In genomic region chr14:57607500-57607899, GRCm38 (mm10) we compare ENCODE assay signal across 9 mouse cellular contexts. TPM values are rescaled to one million over a fixed set of nuclear protein-coding genes. Genes with fewer than 3 reads are reported as not detected.
DNase-seq lines count a peak whose midpoint lies in the region; ATAC-seq and TF ChIP-seq lines count a peak whose summit lies in the region.
"Had no signal": no experiment of that assay in that cellular context is flagged by ENCODE, and none has a peak within 500 bp of the region (broad histone marks: within the 10 kb centered on the region; RNA-seq: fewer than 3 reads in every experiment).

No protein-coding gene starts in this region.

- H3K9ac ChIP-seq in kidney, embryonic 15.5 days, result no peak overlapping the region
- no peak overlapping the region for H3K9ac ChIP-seq in kidney, postnatal 0 days (ENCODE audit: low read depth, low read length)
- H3K9ac ChIP-seq in liver, embryonic 15.5 days, result no peak overlapping the region
- H3K9ac ChIP-seq: liver, embryonic 13.5 days had no signal

- peak; percentile 76 for DNase-seq in kidney, adult 11 months
- DNase-seq in cerebellum, adult 9-11 months, result peak; percentile 93
- peak; percentile 93 to 99 for DNase-seq in gastrocnemius, postnatal 36 days
- DNase-seq in kidney, postnatal 0 days (ENCODE audit: low spot score), result peak; percentile 56
- peak; percentile 84 for DNase-seq in retina, postnatal 7 days (ENCODE audit: low read depth, low spot score)
- DNase-seq in thymus, postnatal 14 days, result no peak
- DNase-seq: liver, embryonic 13.5 days had no signal

- 27% methylated on average over 1 of the region's 1 CpGs for WGBS in kidney, embryonic 15.5 days
- 18% methylated on average over 1 of the region's 1 CpGs for WGBS in kidney, postnatal 0 days
- WGBS in liver, embryonic 15.5 days (ENCODE audit: insufficient replicate concordance), result 56% methylated on average over 1 of the region's 1 CpGs

- peaks cover 33% of the 10 kb centered on the region for H3K36me3 ChIP-seq in kidney, embryonic 15.5 days
- H3K36me3 ChIP-seq in kidney, postnatal 0 days (ENCODE audit: insufficient read depth, low read length), result peaks cover 12% of the 10 kb centered on the region; the same call in 1 of the 2 replicates
- peaks cover 41% of the 10 kb centered on the region for H3K36me3 ChIP-seq in liver, embryonic 15.5 days (replicated peaks)

- H3K9me3 ChIP-seq in kidney, embryonic 15.5 days (replicated peaks), result no peaks in the 10 kb centered on the region
- H3K9me3 ChIP-seq in kidney, postnatal 0 days (replicated peaks; ENCODE audit: low read length), result no peaks in the 10 kb centered on the region
- no peaks in the 10 kb centered on the region for H3K9me3 ChIP-seq in liver, embryonic 15.5 days (replicated peaks)
- H3K9me3 ChIP-seq: liver, embryonic 13.5 days had no signal

- H3K4me2 ChIP-seq in kidney, embryonic 15.5 days, result no peak overlapping the region
- no peak overlapping the region for H3K4me2 ChIP-seq in kidney, postnatal 0 days (ENCODE audit: low read length)
- H3K4me2 ChIP-seq in liver, embryonic 15.5 days, result no peak overlapping the region
- H3K4me2 ChIP-seq: liver, embryonic 13.5 days had no signal

- H3K4me1 ChIP-seq in kidney, embryonic 15.5 days, result peaks cover 14% of the 10 kb centered on the region
- H3K4me1 ChIP-seq in kidney, postnatal 0 days (replicated peaks; ENCODE audit: insufficient read depth, low read length), result peaks cover 4% of the 10 kb centered on the region; the same call in 1 of the 2 replicates
- H3K4me1 ChIP-seq in liver, embryonic 15.5 days (replicated peaks), result peaks cover 4% of the 10 kb centered on the region; the same call in 1 of the 2 replicates

- H3K4me3 ChIP-seq in kidney, embryonic 15.5 days (replicated peaks), result no peak overlapping the region
- no peak overlapping the region for H3K4me3 ChIP-seq in kidney, postnatal 0 days (replicated peaks; ENCODE audit: low read depth, low read length)
- H3K4me3 ChIP-seq in liver, embryonic 15.5 days (replicated peaks), result no peak overlapping the region
- H3K4me3 ChIP-seq: liver, embryonic 13.5 days had no signal

- H3K27ac ChIP-seq in kidney, embryonic 15.5 days, result no peak overlapping the region
- no peak overlapping the region for H3K27ac ChIP-seq in kidney, postnatal 0 days
- no peak overlapping the region for H3K27ac ChIP-seq in liver, embryonic 15.5 days (replicated peaks)
- H3K27ac ChIP-seq: liver, embryonic 13.5 days had no signal

- no peaks in the 10 kb centered on the region for H3K27me3 ChIP-seq in kidney, embryonic 15.5 days
- H3K27me3 ChIP-seq in kidney, postnatal 0 days (ENCODE audit: insufficient read depth, low read length), result no peaks in the 10 kb centered on the region
- H3K27me3 ChIP-seq in liver, embryonic 15.5 days, result no peaks in the 10 kb centered on the region
- H3K27me3 ChIP-seq: liver, embryonic 13.5 days had no signal

- no peak for TF ChIP-seq CTCF in kidney, postnatal 0 days (IDR thresholded peaks at IDR 0.05; ENCODE audit: low read depth)

- intact Hi-C loops in gastrocnemius, postnatal 36 days (cut with DNase I), result no loop called here

- ATAC-seq in kidney, embryonic 15.5 days (replicated peaks; ENCODE audit: low FRiP score), result no peak
- no peak for ATAC-seq in kidney, postnatal 0 days (replicated peaks; ENCODE audit: low FRiP score, low read depth)
- ATAC-seq in liver, embryonic 15.5 days (ENCODE audit: insufficient read depth), result peak; percentile 57; the same call in 1 of the 2 replicates

RNA-seq across cellular contexts. Expression of gene Eef1akmt1, which starts 36.1 kb away (rescaled TPM):
- polyA plus RNA-seq in kidney, embryonic 15.5 days (2015; fragmentation: Nextera tagmentation; extraction: Ambion mirVana), result 82.3 and 89.2 TPM in 2 replicates
- total RNA-seq in gastrocnemius, postnatal 36 days (2021), result 10 to 100 TPM; 23.7 to 29.9 TPM
- polyA plus RNA-seq in kidney, postnatal 0 days (2015; fragmentation: Nextera tagmentation; extraction: Ambion mirVana), result 80.6 and 84.4 TPM in 2 replicates
- 29.1 and 30.3 TPM in 2 replicates for polyA plus RNA-seq in liver, embryonic 15.5 days (2015; fragmentation: Nextera tagmentation; extraction: Ambion mirVana)

RNA-seq across cellular contexts. Expression of gene Xpo4, which starts 57.7 kb away (rescaled TPM):
- polyA plus RNA-seq in kidney, embryonic 15.5 days (2015; fragmentation: Nextera tagmentation; extraction: Ambion mirVana), result 22.4 and 24.0 TPM in 2 replicates
- total RNA-seq in gastrocnemius, postnatal 36 days (2021), result 10 to 100 TPM in 1 of 2 experiments, 1 to 10 TPM in 1; 5.3 to 12.1 TPM
- 11.0 TPM in 2 replicates for polyA plus RNA-seq in kidney, postnatal 0 days (2015; fragmentation: Nextera tagmentation; extraction: Ambion mirVana)
- 11.8 and 11.9 TPM in 2 replicates for polyA plus RNA-seq in liver, embryonic 15.5 days (2015; fragmentation: Nextera tagmentation; extraction: Ambion mirVana)
